Comparison of ENCODE assay signal across 14 mouse cellular contexts in genomic region chr3:88514231-88515094, GRCm38 (mm10). TPM values are rescaled to one million over a fixed set of nuclear protein-coding genes. Genes with fewer than 3 reads are reported as not detected.
DNase-seq lines count a peak whose midpoint lies in the region; ATAC-seq and TF ChIP-seq lines count a peak whose summit lies in the region.
"Had no signal": no experiment of that assay in that cellular context is flagged by ENCODE, and none has a peak within 500 bp of the region (broad histone marks: within the 10 kb centered on the region; RNA-seq: fewer than 3 reads in every experiment).

No protein-coding gene starts in this region.

- H3K36me3 ChIP-seq in heart, embryonic 12.5 days = no peaks in the 10 kb centered on the region
- no peaks in the 10 kb centered on the region for H3K36me3 ChIP-seq in lung, embryonic 16.5 days (ENCODE audit: control insufficient read depth, insufficient read depth, low read length)
- H3K36me3 ChIP-seq in stomach, postnatal 0 days (ENCODE audit: control insufficient read depth, insufficient read depth, low read length) = no peaks in the 10 kb centered on the region
- no peaks in the 10 kb centered on the region for H3K36me3 ChIP-seq in kidney, embryonic 16.5 days (ENCODE audit: insufficient read depth, low read length)
- H3K36me3 ChIP-seq in hindbrain, embryonic 10.5 days = no peaks in the 10 kb centered on the region
- H3K36me3 ChIP-seq: hindbrain, embryonic 15.5 days had no signal

- no peak overlapping the region for H3K4me2 ChIP-seq in heart, embryonic 12.5 days
- no peak overlapping the region for H3K4me2 ChIP-seq in lung, embryonic 16.5 days (ENCODE audit: low read depth, low read length)
- H3K4me2 ChIP-seq in stomach, postnatal 0 days (replicated peaks; ENCODE audit: low read depth) = no peak overlapping the region
- H3K4me2 ChIP-seq in kidney, embryonic 16.5 days (replicated peaks; ENCODE audit: low read depth, low read length) = no peak overlapping the region
- H3K4me2 ChIP-seq: hindbrain, embryonic 15.5 days had no signal

- TF ChIP-seq POLR2A in embryonic fibroblast, embryonic 13.5 days (IDR thresholded peaks at IDR 0.05; ENCODE audit: low read depth, low read length) = no peak

- no peaks in the 10 kb centered on the region for H3K27me3 ChIP-seq in heart, embryonic 12.5 days (replicated peaks)
- no peaks in the 10 kb centered on the region for H3K27me3 ChIP-seq in lung, embryonic 16.5 days (ENCODE audit: control insufficient read depth, insufficient read depth, low read depth, low read length)
- no peaks in the 10 kb centered on the region for H3K27me3 ChIP-seq in stomach, postnatal 0 days (ENCODE audit: control insufficient read depth, insufficient read depth, low read length)
- no peaks in the 10 kb centered on the region for H3K27me3 ChIP-seq in kidney, embryonic 16.5 days (ENCODE audit: insufficient read depth, low read length)
- no peaks in the 10 kb centered on the region; the same call in 1 of the 2 replicates for H3K27me3 ChIP-seq in hindbrain, embryonic 10.5 days (ENCODE audit: insufficient read depth, poor library complexity, severe bottlenecking)
- H3K27me3 ChIP-seq: hindbrain, embryonic 15.5 days had no signal

- no peak for TF ChIP-seq EP300 in stomach, postnatal 0 days (optimal IDR thresholded peaks at IDR 0.05)

- H3K4me1 ChIP-seq in heart, embryonic 12.5 days (replicated peaks) = peaks cover 40% of the 10 kb centered on the region
- H3K4me1 ChIP-seq in embryonic fibroblast, embryonic 13.5 days (ENCODE audit: control insufficient read depth, insufficient read depth, low read length) = peaks cover 27% of the 10 kb centered on the region
- peaks cover 44% of the 10 kb centered on the region for H3K4me1 ChIP-seq in lung, embryonic 16.5 days (replicated peaks; ENCODE audit: control insufficient read depth, insufficient read depth, low read length)
- H3K4me1 ChIP-seq in stomach, postnatal 0 days (replicated peaks; ENCODE audit: control insufficient read depth, insufficient read depth) = peaks cover 18% of the 10 kb centered on the region
- peaks cover 29% of the 10 kb centered on the region for H3K4me1 ChIP-seq in kidney, embryonic 16.5 days (ENCODE audit: insufficient read depth, low read length)
- H3K4me1 ChIP-seq in hindbrain, embryonic 10.5 days (replicated peaks) = peaks cover 40% of the 10 kb centered on the region

- ATAC-seq in heart, embryonic 12.5 days (ENCODE audit: insufficient number of reproducible peaks, low FRiP score) = no peak
- ATAC-seq in lung, embryonic 16.5 days (ENCODE audit: low read depth) = peak; percentile 34; the same call in 1 of the 2 replicates
- no peak for ATAC-seq in stomach, postnatal 0 days (ENCODE audit: low FRiP score, low TSS enrichment)
- ATAC-seq in kidney, embryonic 16.5 days (ENCODE audit: low FRiP score, low TSS enrichment) = no peak
- ATAC-seq in cerebellum, adult (ENCODE audit: insufficient number of reproducible peaks, low FRiP score, low TSS enrichment) = no peak

- H3K27ac ChIP-seq in heart, embryonic 12.5 days (ENCODE audit: poor library complexity, severe bottlenecking) = no peak overlapping the region
- H3K27ac ChIP-seq in embryonic fibroblast, embryonic 13.5 days (ENCODE audit: insufficient read depth, low read length) = peak overlapping the region; percentile 45
- peak overlapping the region; percentile 34 for H3K27ac ChIP-seq in lung, embryonic 16.5 days (ENCODE audit: low read length)
- H3K27ac ChIP-seq in stomach, postnatal 0 days (replicated peaks) = peak overlapping the region; percentile 61
- H3K27ac ChIP-seq in kidney, embryonic 16.5 days (ENCODE audit: low read length) = no peak overlapping the region
- H3K27ac ChIP-seq in hindbrain, embryonic 10.5 days = no peak overlapping the region
- H3K27ac ChIP-seq: hindbrain, embryonic 15.5 days had no signal

- TF ChIP-seq CTCF in embryonic fibroblast, embryonic 13.5 days (IDR thresholded peaks at IDR 0.05; ENCODE audit: borderline replicate concordance, insufficient read depth, low read length) = no peak
- TF ChIP-seq CTCF in stomach, postnatal 0 days (IDR thresholded peaks at IDR 0.05; ENCODE audit: low read depth) = no peak

- no peak overlapping the region for H3K4me3 ChIP-seq in heart, embryonic 12.5 days
- H3K4me3 ChIP-seq in embryonic fibroblast, embryonic 13.5 days (ENCODE audit: insufficient read depth, low read length) = no peak overlapping the region
- H3K4me3 ChIP-seq in lung, embryonic 16.5 days (ENCODE audit: low read length) = no peak overlapping the region
- H3K4me3 ChIP-seq in stomach, postnatal 0 days (ENCODE audit: low read depth, low read length) = no peak overlapping the region
- H3K4me3 ChIP-seq in kidney, embryonic 16.5 days (ENCODE audit: low read length) = no peak overlapping the region
- H3K4me3 ChIP-seq in hindbrain, embryonic 10.5 days = no peak overlapping the region
- H3K4me3 ChIP-seq: hindbrain, embryonic 15.5 days had no signal

- no peaks in the 10 kb centered on the region for H3K9me3 ChIP-seq in heart, embryonic 12.5 days (replicated peaks)
- no peaks in the 10 kb centered on the region for H3K9me3 ChIP-seq in lung, embryonic 16.5 days (ENCODE audit: control insufficient read depth, low read length)
- no peaks in the 10 kb centered on the region for H3K9me3 ChIP-seq in stomach, postnatal 0 days (ENCODE audit: control insufficient read depth, low read length)
- H3K9me3 ChIP-seq in kidney, embryonic 16.5 days (ENCODE audit: low read length) = no peaks in the 10 kb centered on the region
- H3K9me3 ChIP-seq in hindbrain, embryonic 10.5 days = no peaks in the 10 kb centered on the region
- H3K9me3 ChIP-seq: hindbrain, embryonic 15.5 days had no signal

- no peak overlapping the region for H3K9ac ChIP-seq in heart, embryonic 12.5 days
- H3K9ac ChIP-seq in lung, embryonic 16.5 days (ENCODE audit: low read length) = peak overlapping the region; percentile 8; the same call in 1 of the 2 replicates
- no peak overlapping the region for H3K9ac ChIP-seq in stomach, postnatal 0 days (ENCODE audit: low read length)
- no peak overlapping the region for H3K9ac ChIP-seq in kidney, embryonic 16.5 days (replicated peaks; ENCODE audit: low read length)
- H3K9ac ChIP-seq: hindbrain, embryonic 15.5 days had no signal

- 69% methylated on average over 10 of the region's 10 CpGs for WGBS in heart, embryonic 12.5 days
- WGBS in lung, embryonic 16.5 days = 58% methylated on average over 10 of the region's 10 CpGs
- WGBS in stomach, postnatal 0 days = 64% methylated on average over 10 of the region's 10 CpGs
- 77% methylated on average over 10 of the region's 10 CpGs for WGBS in kidney, embryonic 16.5 days
- WGBS in hindbrain, embryonic 10.5 days = 79% methylated on average over 10 of the region's 10 CpGs

- DNase-seq in heart, postnatal 4 days = peak; percentile 30
- peak; percentile 38 for DNase-seq in stomach, postnatal 0 days (ENCODE audit: low spot score)
- DNase-seq in hindbrain, embryonic 10.5 days (ENCODE audit: low spot score) = no peak
- DNase-seq: kidney, postnatal 10 days; liver; right cerebral cortex, adult 18-20 months; thymus, postnatal 36 days had no signal

RNA-seq across cellular contexts. Expression of gene Lmna, which starts 4.7 kb away (rescaled TPM):
- total RNA-seq in heart, postnatal 4 days (2021) = 100 to 1,000 TPM; 178 to 181 TPM
- 108 and 113 TPM in 2 replicates for polyA plus RNA-seq in heart, embryonic 12.5 days (2016; fragmentation: Nextera tagmentation; extraction: Ambion mirVana)
- 401 and 426 TPM in 2 replicates for polyA plus RNA-seq in embryonic fibroblast, embryonic 13.5 days (2011; ENCODE audit: insufficient read length, low read depth, missing spikeins)
- 148 and 150 TPM in 2 replicates for polyA plus RNA-seq in lung, embryonic 16.5 days (2015; fragmentation: Nextera tagmentation; extraction: Ambion mirVana)
- polyA plus RNA-seq in stomach, postnatal 0 days (2015; fragmentation: Nextera tagmentation; extraction: Ambion mirVana) = 250 and 267 TPM in 2 replicates
- polyA plus RNA-seq in kidney, embryonic 16.5 days (2015; fragmentation: Nextera tagmentation; extraction: Ambion mirVana) = 89.9 and 100 TPM in 2 replicates
- 13.4 and 24.0 TPM in 2 replicates for polyA plus RNA-seq in hindbrain, embryonic 10.5 days (2016; fragmentation: Nextera tagmentation; extraction: Ambion mirVana)

RNA-seq across cellular contexts. Expression of gene Mex3a, which starts 17.7 kb away (rescaled TPM):
- 10 to 100 TPM; 11.7 TPM for total RNA-seq in heart, postnatal 4 days (2021)
- 11.8 and 13.9 TPM in 2 replicates for polyA plus RNA-seq in heart, embryonic 12.5 days (2016; fragmentation: Nextera tagmentation; extraction: Ambion mirVana)
- 25.7 and 33.6 TPM in 2 replicates for polyA plus RNA-seq in embryonic fibroblast, embryonic 13.5 days (2011; ENCODE audit: insufficient read length, low read depth, missing spikeins)
- polyA plus RNA-seq in lung, embryonic 16.5 days (2015; fragmentation: Nextera tagmentation; extraction: Ambion mirVana) = 13.1 and 13.5 TPM in 2 replicates
- polyA plus RNA-seq in stomach, postnatal 0 days (2015; fragmentation: Nextera tagmentation; extraction: Ambion mirVana) = 3.3 and 3.4 TPM in 2 replicates
- 18.6 and 20.7 TPM in 2 replicates for polyA plus RNA-seq in kidney, embryonic 16.5 days (2015; fragmentation: Nextera tagmentation; extraction: Ambion mirVana)
- polyA plus RNA-seq in hindbrain, embryonic 10.5 days (2016; fragmentation: Nextera tagmentation; extraction: Ambion mirVana) = 30.7 and 31.0 TPM in 2 replicates

RNA-seq across cellular contexts. Expression of gene Rab25, which starts 33.6 kb away (rescaled TPM):
- not detected for total RNA-seq in heart, postnatal 4 days (2021)
- polyA plus RNA-seq in heart, embryonic 12.5 days (2016; fragmentation: Nextera tagmentation; extraction: Ambion mirVana) = 0.55 TPM in 1 of 2 replicates, not detected in the other
- not detected in 2 replicates for polyA plus RNA-seq in embryonic fibroblast, embryonic 13.5 days (2011; ENCODE audit: insufficient read length, low read depth, missing spikeins)
- 48.0 and 61.2 TPM in 2 replicates for polyA plus RNA-seq in lung, embryonic 16.5 days (2015; fragmentation: Nextera tagmentation; extraction: Ambion mirVana)
- polyA plus RNA-seq in stomach, postnatal 0 days (2015; fragmentation: Nextera tagmentation; extraction: Ambion mirVana) = 252 and 271 TPM in 2 replicates
- polyA plus RNA-seq in kidney, embryonic 16.5 days (2015; fragmentation: Nextera tagmentation; extraction: Ambion mirVana) = 17.3 and 23.9 TPM in 2 replicates
- polyA plus RNA-seq in hindbrain, embryonic 10.5 days (2016; fragmentation: Nextera tagmentation; extraction: Ambion mirVana) = 2.1 and 2.9 TPM in 2 replicates
- total RNA-seq: layer of hippocampus, postnatal 25 days had no signal

RNA-seq across cellular contexts. Expression of gene Lamtor2, which starts 38.4 kb away (rescaled TPM):
- 10 to 100 TPM; 81.9 to 89.1 TPM for total RNA-seq in heart, postnatal 4 days (2021)
- polyA plus RNA-seq in heart, embryonic 12.5 days (2016; fragmentation: Nextera tagmentation; extraction: Ambion mirVana) = 108 and 114 TPM in 2 replicates
- polyA plus RNA-seq in embryonic fibroblast, embryonic 13.5 days (2011; ENCODE audit: insufficient read length, low read depth, missing spikeins) = 74.4 and 81.1 TPM in 2 replicates
- 169 and 183 TPM in 2 replicates for polyA plus RNA-seq in lung, embryonic 16.5 days (2015; fragmentation: Nextera tagmentation; extraction: Ambion mirVana)
- polyA plus RNA-seq in stomach, postnatal 0 days (2015; fragmentation: Nextera tagmentation; extraction: Ambion mirVana) = 154 and 157 TPM in 2 replicates
- 189 and 207 TPM in 2 replicates for polyA plus RNA-seq in kidney, embryonic 16.5 days (2015; fragmentation: Nextera tagmentation; extraction: Ambion mirVana)
- polyA plus RNA-seq in hindbrain, embryonic 10.5 days (2016; fragmentation: Nextera tagmentation; extraction: Ambion mirVana) = 173 and 180 TPM in 2 replicates

RNA-seq across cellular contexts. Expression of gene Ubqln4, which starts 39.1 kb away (rescaled TPM):
- 10 to 100 TPM; 55.3 to 60.1 TPM for total RNA-seq in heart, postnatal 4 days (2021)
- 46.5 and 47.9 TPM in 2 replicates for polyA plus RNA-seq in heart, embryonic 12.5 days (2016; fragmentation: Nextera tagmentation; extraction: Ambion mirVana)
- polyA plus RNA-seq in embryonic fibroblast, embryonic 13.5 days (2011; ENCODE audit: insufficient read length, low read depth, missing spikeins) = 38.5 and 50.4 TPM in 2 replicates
- polyA plus RNA-seq in lung, embryonic 16.5 days (2015; fragmentation: Nextera tagmentation; extraction: Ambion mirVana) = 39.3 and 41.8 TPM in 2 replicates
- 19.5 and 21.8 TPM in 2 replicates for polyA plus RNA-seq in stomach, postnatal 0 days (2015; fragmentation: Nextera tagmentation; extraction: Ambion mirVana)
- polyA plus RNA-seq in kidney, embryonic 16.5 days (2015; fragmentation: Nextera tagmentation; extraction: Ambion mirVana) = 52.7 and 57.8 TPM in 2 replicates
- polyA plus RNA-seq in hindbrain, embryonic 10.5 days (2016; fragmentation: Nextera tagmentation; extraction: Ambion mirVana) = 69.0 and 72.5 TPM in 2 replicates

Comparison
In these comparisons a context has a peak if more than half of its experiments do, and no peak if none do; other contexts are left out.
1. H3K27ac ChIP-seq: peak in embryonic fibroblast, embryonic 13.5 days (single experiment), lung, embryonic 16.5 days (single experiment) and stomach, postnatal 0 days (single experiment); none in heart, embryonic 12.5 days (single experiment), kidney, embryonic 16.5 days (single experiment) and hindbrain, embryonic 10.5 days (single experiment).